Mouse (Mus musculus) adrenal gland, postnatal 4 days (tissue): ENCODE measurements around the gene Bmp7. TPM values are rescaled to one million over a fixed set of nuclear protein-coding genes. Genes with fewer than 3 reads are reported as not detected.
A peak's percentile ranks its signal among the peaks of the same experiment; 100 is the strongest.

Experiments
- DNase-seq, 2 experiments: peaks; one replicate each; pipeline ENCODE4 v3.0.0; 2021 to 2022; ENCODE audit warnings: low spot score in 2 of 2, mixed read lengths in 2 of 2
- long read RNA-seq, 2 experiments: library from polyadenylated mRNA; stranded (forward); transcript quantifications; one replicate each; pipeline ENCODE4 v2.0.0; 2021
- total RNA-seq, 2 experiments: library from RNA; stranded (reverse); gene quantifications; 2 replicates each; pipeline ENCODE4 v1.2.3; 2021

The Bmp7 gene
- 10 to 100 TPM in 1 of 2 experiments, 1 to 10 TPM in 1; 9.9 to 14.9 TPM for total RNA-seq
- long read RNA-seq, experiment 1, transcript Bmp7-201 (7 exons, 3,670 nt): major isoform, 6 of 8 reads
- long read RNA-seq, experiment 1, partial matches to known transcripts: 2 of 8 reads
- long read RNA-seq, experiment 1, other reads (novel, unspliced or antisense): 0 of 8 reads
- long read RNA-seq, experiment 2, transcript Bmp7-201 (7 exons, 3,670 nt): major isoform, 34 of 44 reads
- long read RNA-seq, experiment 2, partial matches to known transcripts: 5 of 44 reads
- long read RNA-seq, experiment 2, other reads (novel, unspliced or antisense): 5 of 44 reads

- peak in 1 of 2 experiments; percentile 36 for DNase-seq
These were observed at the start of gene Bmp7 for GRCm38 (mm10) chr2:172940003-172940798. Gene Bmp7, minus strand, starts transcription at chr2:172940321.

GRCm38 (mm10) chr2:172982776-172983561, 42.8 kb upstream of the Bmp7 start:
- DNase-seq: no peak

- no peak for DNase-seq
These were observed 39.7 kb upstream of the Bmp7 start for GRCm38 (mm10) chr2:172979666-172980345.

GRCm38 (mm10) chr2:172978131-172978633, 38.1 kb upstream of the Bmp7 start:
- no peak for DNase-seq

GRCm38 (mm10) chr2:172977409-172978130, 37.4 kb upstream of the Bmp7 start, which contains the start of gene Spo11:
Gene Spo11, plus strand, starts transcription at chr2:172977700.
- DNase-seq: no peak

GRCm38 (mm10) chr2:172976661-172977238, 36.6 kb upstream of the Bmp7 start:
- DNase-seq: no peak

GRCm38 (mm10) chr2:172975159-172975558, 35.0 kb upstream of the Bmp7 start:
- DNase-seq: no peak

- DNase-seq: no peak
These were observed 34.6 kb upstream of the Bmp7 start for GRCm38 (mm10) chr2:172974701-172975100.

GRCm38 (mm10) chr2:172973806-172974565, 33.9 kb upstream of the Bmp7 start:
- DNase-seq: no peak

GRCm38 (mm10) chr2:172971865-172972264, 31.7 kb upstream of the Bmp7 start:
- DNase-seq: no peak

GRCm38 (mm10) chr2:172966480-172966879, 26.4 kb upstream of the Bmp7 start:
- DNase-seq: no peak

- no peak for DNase-seq
These were observed 25.1 kb upstream of the Bmp7 start for GRCm38 (mm10) chr2:172965249-172965648.

- no peak for DNase-seq
These were observed 21.1 kb upstream of the Bmp7 start for GRCm38 (mm10) chr2:172961211-172961610.

GRCm38 (mm10) chr2:172960350-172960749, 20.2 kb upstream of the Bmp7 start:
- no peak for DNase-seq

GRCm38 (mm10) chr2:172959006-172959768, 19.1 kb upstream of the Bmp7 start:
- DNase-seq: no peak

- DNase-seq: no peak
These were observed 18.5 kb upstream of the Bmp7 start for GRCm38 (mm10) chr2:172958579-172958978.

- DNase-seq: no peak
These were observed 11.9 kb upstream of the Bmp7 start for GRCm38 (mm10) chr2:172951976-172952375.

GRCm38 (mm10) chr2:172950722-172951121, 10.6 kb upstream of the Bmp7 start:
- DNase-seq: no peak
